Mouse (Mus musculus) intestine, embryonic 16.5 days (tissue): Measurements from ENCODE around the gene Nxf1. TPM values are rescaled to one million over a fixed set of nuclear protein-coding genes. Genes with fewer than 3 reads are reported as not detected.
A peak's percentile ranks its signal among the peaks of the same experiment; 100 is the strongest.

Source experiments
- ATAC-seq: fragments of 200-750 bp; cut with Nextera tagmentation; 2 replicates; pipeline ENCODE4 v1.8.0; 2017; ENCODE audit warnings: moderate TSS enrichment, moderate library complexity
- H3K27ac ChIP-seq: fragments of 300-500 bp; sonication (generic); 2 replicates; pipeline ENCODE4 v1.5.1; 2014; ENCODE audit warnings: mild to moderate bottlenecking, low read length
- H3K27me3 ChIP-seq: fragments of 300-500 bp; sonication (generic); replicated peaks from 2 replicates; pipeline ENCODE4 v1.6.1; 2014; ENCODE audit warnings: low read length, control low read depth, mixed read lengths; ENCODE audit not compliant: control insufficient read depth, insufficient read depth
- H3K36me3 ChIP-seq: fragments of 300-500 bp; sonication (generic); 2 replicates; pipeline ENCODE4 v1.6.1; 2014; ENCODE audit warnings: low read length, control low read depth; ENCODE audit not compliant: control insufficient read depth, insufficient read depth
- H3K4me1 ChIP-seq: fragments of 300-500 bp; sonication (generic); 2 replicates; pipeline ENCODE4 v1.6.1; 2014; ENCODE audit warnings: low read length, control low read depth, mixed read lengths; ENCODE audit not compliant: control insufficient read depth, insufficient read depth
- H3K4me2 ChIP-seq: fragments of 300-500 bp; sonication (generic); 2 replicates; pipeline ENCODE4 v1.6.1; 2014; ENCODE audit warnings: low read depth, low read length, control low read depth
- H3K4me3 ChIP-seq: fragments of 300-500 bp; sonication (generic); 2 replicates; pipeline ENCODE4 v1.5.1; 2014; ENCODE audit warnings: mild to moderate bottlenecking, low read length
- H3K9ac ChIP-seq: fragments of 300-500 bp; sonication (generic); 2 replicates; pipeline ENCODE4 v1.6.1; 2014; ENCODE audit warnings: low read depth, low read length
- H3K9me3 ChIP-seq: fragments of 300-500 bp; sonication (generic); 2 replicates; pipeline ENCODE4 v1.6.1; 2016; ENCODE audit warnings: low read length, control low read depth; ENCODE audit not compliant: control insufficient read depth
- WGBS: fragments of 180-500 bp; shearing (Covaris S2); extraction: QIAGEN DNeasy Blood & Tissue Kit; methylation state at CpG from one replicate; pipeline ENCODE4 v1.1.7; 2014; 5-methylcytosine and 5-hydroxymethylcytosine counted together
- polyA plus RNA-seq: library from polyadenylated mRNA; unstranded; fragments of >200 nt; fragmentation: Nextera tagmentation; extraction: Ambion mirVana; gene quantifications from 2 replicates; pipeline ENCODE4 v1.2.1, GENCODE M21; 2015

The Nxf1 gene
- polyA plus RNA-seq, 1 experiment from 2014 or later = 137 TPM

DNA sequence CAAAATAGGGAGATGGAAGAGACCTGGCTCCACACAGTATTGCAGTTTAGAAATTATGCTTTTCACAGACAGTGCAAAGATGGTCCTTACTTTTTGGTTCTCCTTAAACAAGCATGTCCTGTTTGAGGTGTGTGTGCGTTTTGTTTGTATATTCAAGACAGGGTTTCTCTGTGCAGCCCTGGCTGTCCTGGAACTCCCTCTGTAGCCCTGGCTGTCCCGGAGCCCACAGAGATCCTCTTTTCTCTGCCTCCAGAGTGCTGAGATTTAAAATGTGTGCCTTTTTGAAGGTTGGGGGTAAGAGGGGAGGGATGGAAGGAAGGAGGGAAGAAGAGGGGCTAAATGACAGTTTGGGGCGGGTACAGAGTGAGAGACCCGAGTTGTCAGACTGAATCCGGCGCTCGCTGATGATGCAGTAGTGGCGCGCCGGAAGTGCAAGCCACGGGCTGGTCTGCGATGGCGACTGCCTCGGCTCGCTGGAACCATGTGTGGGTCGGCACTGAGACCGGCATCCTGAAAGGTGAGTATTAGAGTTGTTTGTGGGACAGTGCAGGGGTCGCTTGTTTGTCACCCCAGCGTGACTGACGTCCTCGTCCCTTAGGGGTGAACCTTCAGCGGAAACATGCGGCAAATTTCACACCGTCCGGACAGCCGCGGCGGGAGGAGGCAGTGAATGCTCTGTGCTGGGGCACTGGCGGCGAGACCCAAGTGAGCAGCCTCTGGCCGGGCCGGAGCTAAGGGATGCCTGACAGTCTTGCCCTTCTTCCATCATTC lies 21.3 kb upstream of the Nxf1 start, which contains the start of gene Wdr74:
TSS of gene Wdr74 (plus strand) at position 439 of the 771 bp plus-strand sequence.
- no peaks in the 10 kb centered on the region for H3K9me3 ChIP-seq
- ATAC-seq = peak; percentile 95
- no peaks in the 10 kb centered on the region for H3K27me3 ChIP-seq
- under 1% methylated on average over 32 of the region's 32 CpGs for WGBS
- peak within 1 kb of the TSS; percentile 95 for H3K4me3 ChIP-seq
- H3K4me1 ChIP-seq = peaks cover 9% of the 10 kb centered on the region
- peak within 1 kb of the TSS; percentile 92 for H3K4me2 ChIP-seq
- peak within 1 kb of the TSS; percentile 88 for H3K9ac ChIP-seq
- H3K36me3 ChIP-seq = peaks cover 2% of the 10 kb centered on the region
- peak within 1 kb of the TSS; percentile 23; the same call in 1 of the 2 replicates for H3K27ac ChIP-seq

DNA sequence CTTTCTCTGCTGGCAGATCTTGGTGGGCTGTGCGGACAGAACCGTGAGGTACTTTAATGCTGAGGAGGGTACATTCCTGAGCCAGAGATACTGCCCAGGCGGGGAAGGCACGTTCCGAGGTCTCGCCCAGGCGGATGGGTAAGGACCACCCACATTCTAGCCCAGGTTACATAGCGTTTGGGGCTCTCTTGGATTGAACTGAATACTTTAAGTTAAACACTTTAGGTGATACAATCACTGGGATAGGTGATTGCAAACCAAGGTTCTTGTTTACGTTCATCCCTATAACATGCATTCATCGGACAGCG lies 20.8 kb upstream of the Nxf1 start:
- 1% methylated on average over 11 of the region's 11 CpGs for WGBS
- ATAC-seq = peak; percentile 39; the same call in 1 of the 2 replicates
- Histone ChIP-seq H3K9ac (peak overlapping the region; percentile 88), H3K36me3 (peaks cover 4% of the 10 kb centered on the region), H3K27ac (peak overlapping the region; percentile 14; the same call in 1 of the 2 replicates), H3K9me3 (no peaks in the 10 kb centered on the region), H3K4me3 (peak overlapping the region; percentile 95), H3K27me3 (no peaks in the 10 kb centered on the region), H3K4me1 (peaks cover 13% of the 10 kb centered on the region), H3K4me2 (peak overlapping the region; percentile 92)

DNA sequence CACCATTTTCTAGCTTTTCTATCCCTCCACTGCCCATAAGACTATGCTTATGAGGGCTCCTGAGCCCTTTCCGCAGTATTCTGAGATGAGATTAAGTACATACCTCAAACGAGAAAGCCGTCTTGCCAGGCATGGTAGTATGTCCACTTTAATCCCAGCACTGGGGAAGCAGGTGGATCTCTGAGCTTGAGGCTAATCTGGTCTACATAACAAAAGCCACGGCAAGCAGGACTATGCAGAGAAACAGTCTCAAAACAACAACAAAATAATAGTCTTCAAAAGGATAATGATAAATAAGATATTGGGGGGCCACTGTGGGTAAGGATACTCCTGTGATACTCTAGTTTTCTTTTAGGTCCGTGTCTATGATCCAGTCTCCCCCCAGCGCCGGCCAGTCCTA lies 18.0 kb upstream of the Nxf1 start:
- Histone ChIP-seq H3K9ac (no peak overlapping the region), H3K9me3 (no peaks in the 10 kb centered on the region), H3K36me3 (peaks cover 4% of the 10 kb centered on the region), H3K27me3 (no peaks in the 10 kb centered on the region), H3K4me1 (peaks cover 20% of the 10 kb centered on the region), H3K4me2 (no peak overlapping the region), H3K4me3 (no peak overlapping the region), H3K27ac (no peak overlapping the region)
- no peak for ATAC-seq
- 93% methylated on average over 7 of the region's 7 CpGs for WGBS

DNA sequence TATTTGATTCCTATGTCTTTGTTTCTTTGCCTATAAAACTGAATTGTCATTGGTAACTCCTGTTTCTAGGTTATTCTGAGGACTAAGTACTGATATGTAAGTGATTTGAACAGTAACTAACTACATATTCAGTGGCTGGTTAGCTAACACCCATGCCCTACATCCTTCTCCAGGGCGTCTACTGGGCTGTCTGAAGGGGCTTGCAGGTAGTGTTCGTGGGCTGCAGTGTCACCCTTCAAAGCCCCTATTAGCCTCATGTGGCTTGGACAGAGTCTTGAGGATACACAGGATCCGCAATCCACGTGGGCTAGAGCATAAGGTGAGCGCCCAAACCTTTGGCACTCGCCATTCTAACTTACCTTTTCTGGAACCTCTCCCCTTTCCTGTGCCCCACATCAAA lies 17.2 kb upstream of the Nxf1 start:
- Histone ChIP-seq H3K4me2 (no peak overlapping the region), H3K9me3 (no peaks in the 10 kb centered on the region), H3K27me3 (no peaks in the 10 kb centered on the region), H3K27ac (no peak overlapping the region), H3K4me3 (no peak overlapping the region), H3K4me1 (peaks cover 20% of the 10 kb centered on the region), H3K36me3 (peaks cover 4% of the 10 kb centered on the region), H3K9ac (no peak overlapping the region)
- ATAC-seq = no peak
- WGBS = 89% methylated on average over 6 of the region's 6 CpGs

DNA sequence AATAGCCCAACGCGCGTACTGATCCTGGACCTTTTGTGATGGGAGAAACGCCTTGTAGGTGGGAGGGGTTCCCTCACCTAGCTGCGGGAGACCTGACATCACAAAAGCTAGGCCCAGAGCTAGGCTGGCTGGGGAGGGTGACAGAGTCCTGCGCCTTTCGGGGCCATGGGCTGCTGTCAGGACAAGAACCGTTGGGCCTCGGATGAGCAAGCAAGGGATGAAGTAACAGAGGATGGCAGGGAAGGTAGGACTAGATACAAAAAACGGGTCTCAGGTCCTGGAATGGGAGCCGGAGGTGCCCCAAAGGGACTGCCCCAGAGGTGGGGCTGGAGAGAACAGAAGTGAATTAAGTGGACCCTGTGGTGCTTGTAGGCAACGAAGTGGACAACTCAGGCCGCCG lies 16.3 kb upstream of the Nxf1 start, which contains the start of gene 1700092M07Rik:
TSS of gene 1700092M07Rik (plus strand) at position 116 of the 400 bp plus-strand sequence.
- Histone ChIP-seq H3K27me3 (no peaks in the 10 kb centered on the region), H3K4me1 (peaks cover 18% of the 10 kb centered on the region), H3K36me3 (peaks cover 4% of the 10 kb centered on the region), H3K9ac (peak within 1 kb of the TSS; percentile 93), H3K4me2 (peak within 1 kb of the TSS; percentile 50), H3K4me3 (peak within 1 kb of the TSS; percentile 96), H3K9me3 (no peaks in the 10 kb centered on the region), H3K27ac (peak within 1 kb of the TSS; percentile 98)
- WGBS = 60% methylated on average over 14 of the region's 14 CpGs
- no peak for ATAC-seq

DNA sequence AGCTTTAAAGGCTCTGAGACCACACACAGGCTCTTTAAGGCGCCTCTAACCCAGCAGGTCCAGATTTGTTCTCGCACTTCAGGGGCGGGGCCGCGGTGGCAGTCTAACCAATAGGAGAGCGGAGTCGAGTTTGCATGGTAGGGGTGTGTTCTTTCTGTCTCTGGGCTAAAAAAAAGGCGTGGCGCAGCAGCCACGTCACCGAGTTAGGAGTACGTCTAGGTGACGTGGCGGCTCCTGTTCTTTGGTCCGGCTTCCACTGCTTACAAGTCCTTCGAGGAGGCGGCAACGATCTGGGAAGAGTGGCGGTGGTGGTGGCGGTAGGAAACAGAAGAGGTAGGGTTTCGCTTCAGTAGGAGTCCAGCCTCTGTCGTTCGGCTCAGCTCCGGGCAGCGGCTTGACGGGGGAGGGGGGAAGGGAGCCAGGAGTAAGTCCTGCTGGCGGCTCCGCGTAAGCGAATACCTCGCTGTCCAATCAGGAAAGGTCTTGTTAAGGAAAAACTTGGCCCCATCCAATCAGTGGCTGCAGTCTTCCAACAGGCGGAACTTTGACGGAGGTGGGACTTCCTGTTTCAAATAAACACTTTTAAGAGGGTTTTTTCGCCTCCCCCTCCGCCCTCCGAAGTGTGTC lies 15.5 kb upstream of the Nxf1 start, which contains the start of gene Stx5a:
TSS of gene Stx5a (plus strand) at position 171 of the 627 bp plus-strand sequence.
- Histone ChIP-seq H3K36me3 (peaks cover 4% of the 10 kb centered on the region), H3K9me3 (no peaks in the 10 kb centered on the region)
- ATAC-seq = peak; percentile 98

DNA sequence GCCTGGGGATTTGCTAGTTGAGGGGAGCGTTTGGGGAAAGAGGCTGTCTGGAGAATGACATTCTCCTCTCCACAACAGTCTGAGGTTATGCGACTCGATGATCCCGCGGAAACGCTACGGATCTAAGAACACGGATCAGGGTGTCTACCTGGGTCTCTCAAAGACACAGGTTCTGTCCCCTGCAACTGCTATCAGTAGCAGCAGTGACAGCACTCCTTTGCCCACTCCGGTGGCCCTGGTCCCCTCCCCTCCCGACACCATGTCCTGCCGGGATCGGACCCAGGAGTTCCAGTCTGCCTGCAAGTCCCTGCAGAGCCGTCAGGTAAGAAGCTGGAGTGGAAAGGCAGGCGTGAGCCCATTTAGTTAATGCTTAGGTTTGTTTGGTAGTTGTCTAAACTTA lies 14.7 kb upstream of the Nxf1 start:
- peak overlapping the region; percentile 96 for H3K4me3 ChIP-seq
- peaks cover 7% of the 10 kb centered on the region for H3K36me3 ChIP-seq
- no peaks in the 10 kb centered on the region for H3K9me3 ChIP-seq
- 9% methylated on average over 14 of the region's 14 CpGs for WGBS
- H3K27me3 ChIP-seq = no peaks in the 10 kb centered on the region
- peak overlapping the region; percentile 98 for H3K27ac ChIP-seq
- H3K4me2 ChIP-seq = peak overlapping the region; percentile 94
- peaks cover 17% of the 10 kb centered on the region for H3K4me1 ChIP-seq
- ATAC-seq = no peak
- H3K9ac ChIP-seq = peak overlapping the region; percentile 93

More for the DNA sequence above, 15.5 kb upstream of the Nxf1 start, which contains the start of gene Stx5a:
- under 1% methylated on average over 36 of the region's 36 CpGs for whole genome bisulfite sequencing
- Histone ChIP-seq H3K4me3 (peak within 1 kb of the TSS; percentile 96), H3K4me2 (peak within 1 kb of the TSS; percentile 94), H3K9ac (peak within 1 kb of the TSS; percentile 93), H3K27me3 (no peaks in the 10 kb centered on the region), H3K27ac (peak within 1 kb of the TSS; percentile 98), H3K4me1 (peaks cover 18% of the 10 kb centered on the region)

DNA sequence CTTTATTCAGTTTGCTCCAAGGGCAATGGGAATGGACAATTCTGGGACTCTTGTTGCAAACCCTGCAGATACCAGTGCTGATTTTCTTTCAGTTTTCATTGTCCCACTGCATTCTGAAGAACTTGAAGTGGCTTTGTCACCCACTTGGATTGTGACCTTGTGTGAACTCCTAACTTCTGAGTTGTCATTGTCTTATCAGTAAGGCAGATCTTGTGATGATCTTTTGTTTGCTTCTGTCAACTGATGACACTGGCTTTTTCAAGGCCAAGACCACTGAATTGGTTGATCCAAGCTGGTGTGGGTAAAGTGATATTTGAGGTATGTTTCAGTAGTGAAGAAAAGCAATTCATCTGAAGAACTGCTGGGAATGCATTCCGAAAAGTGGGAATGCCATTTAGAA lies 11.5 kb upstream of the Nxf1 start:
- H3K27ac ChIP-seq = no peak overlapping the region
- H3K27me3 ChIP-seq = no peaks in the 10 kb centered on the region
- peaks cover 13% of the 10 kb centered on the region for H3K4me1 ChIP-seq
- no peak overlapping the region for H3K9ac ChIP-seq
- no peaks in the 10 kb centered on the region for H3K9me3 ChIP-seq
- ATAC-seq = no peak
- H3K4me3 ChIP-seq = no peak overlapping the region
- no peak overlapping the region for H3K4me2 ChIP-seq
- H3K36me3 ChIP-seq = peaks cover 27% of the 10 kb centered on the region
- WGBS = 97% methylated on average over 1 of the region's 1 CpGs

DNA sequence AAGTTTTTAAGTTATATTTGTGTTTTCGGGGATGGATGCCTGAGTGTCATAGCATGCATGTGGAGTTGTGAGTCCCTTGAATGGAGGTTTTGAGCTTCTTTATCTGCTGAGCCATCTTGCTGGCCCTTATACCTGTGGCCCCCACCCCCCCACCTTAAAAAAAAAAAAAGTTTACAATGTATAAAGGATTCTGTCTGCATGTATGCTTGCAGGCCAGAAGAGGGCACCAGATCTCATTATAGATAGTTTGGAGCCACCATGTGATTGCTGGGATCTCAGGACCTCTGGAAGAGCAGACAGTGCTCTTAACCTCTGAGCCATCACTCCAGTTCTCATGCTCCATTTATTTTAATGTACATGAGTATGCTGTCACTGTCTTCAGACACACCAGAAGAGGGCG lies 9.5 kb upstream of the Nxf1 start:
- Histone ChIP-seq H3K9ac (no peak overlapping the region), H3K36me3 (peaks cover 34% of the 10 kb centered on the region), H3K4me3 (no peak overlapping the region), H3K4me2 (no peak overlapping the region), H3K27me3 (no peaks in the 10 kb centered on the region), H3K4me1 (peaks cover 8% of the 10 kb centered on the region; the same call in 1 of the 2 replicates), H3K9me3 (no peaks in the 10 kb centered on the region), H3K27ac (no peak overlapping the region)
- WGBS = 79% methylated on average over 2 of the region's 2 CpGs
- no peak for ATAC-seq
